Mouse (Mus musculus): Measurements from ENCODE around the gene Scgb1a1. TPM values are rescaled to one million over a fixed set of nuclear protein-coding genes. Genes with fewer than 3 reads are reported as not detected.
"Not testable (repeated sequence)": the region's sequence is repeated elsewhere in the genome, so short reads cannot be mapped to it uniquely, and the experiment has no call there.

The Scgb1a1 gene
- total RNA-seq, 2 experiments from 2014 or later = not detected

- ATAC-seq (replicated peaks; ENCODE audit: low FRiP score, poor library complexity, severe bottlenecking) = no peak
Observed at GRCm38 (mm10) chr19:9071456-9072156, 16.2 kb downstream of the Scgb1a1 start.

GRCm38 (mm10) chr19:9070316-9070715 lies 17.4 kb downstream of the Scgb1a1 start:
- no peak for ATAC-seq (replicated peaks; ENCODE audit: low FRiP score, poor library complexity, severe bottlenecking)

GRCm38 (mm10) chr19:9069687-9070307 lies 18.0 kb downstream of the Scgb1a1 start:
- no peak for ATAC-seq (replicated peaks; ENCODE audit: low FRiP score, poor library complexity, severe bottlenecking)

- ATAC-seq (replicated peaks; ENCODE audit: low FRiP score, poor library complexity, severe bottlenecking) = no peak
Observed at GRCm38 (mm10) chr19:9067292-9067691, 20.5 kb downstream of the Scgb1a1 start.

- no peak for ATAC-seq (replicated peaks; ENCODE audit: low FRiP score, poor library complexity, severe bottlenecking)
Observed at GRCm38 (mm10) chr19:9065621-9066561, 21.9 kb downstream of the Scgb1a1 start.

GRCm38 (mm10) chr19:9063831-9064230 lies 23.9 kb downstream of the Scgb1a1 start:
- ATAC-seq (replicated peaks; ENCODE audit: low FRiP score, poor library complexity, severe bottlenecking) = no peak

- no peak for ATAC-seq (replicated peaks; ENCODE audit: low FRiP score, poor library complexity, severe bottlenecking)
Observed at GRCm38 (mm10) chr19:9062822-9063221, 24.9 kb downstream of the Scgb1a1 start.

GRCm38 (mm10) chr19:9061221-9061893 lies 26.4 kb downstream of the Scgb1a1 start:
- ATAC-seq (replicated peaks; ENCODE audit: low FRiP score, poor library complexity, severe bottlenecking) = no peak

- ATAC-seq (replicated peaks; ENCODE audit: low FRiP score, poor library complexity, severe bottlenecking) = no peak
Observed at GRCm38 (mm10) chr19:9060103-9060502, 27.7 kb downstream of the Scgb1a1 start.

- ATAC-seq (replicated peaks; ENCODE audit: low FRiP score, poor library complexity, severe bottlenecking) = no peak
Observed at GRCm38 (mm10) chr19:9059391-9059790, 28.4 kb downstream of the Scgb1a1 start.

GRCm38 (mm10) chr19:9058944-9059343 lies 28.8 kb downstream of the Scgb1a1 start:
- ATAC-seq (replicated peaks; ENCODE audit: low FRiP score, poor library complexity, severe bottlenecking) = 0 out of 2 replicates have a peak, but pooled peaks have one; percentile 15

- ATAC-seq (replicated peaks; ENCODE audit: low FRiP score, poor library complexity, severe bottlenecking) = no peak
Observed at GRCm38 (mm10) chr19:9058331-9058884, 29.4 kb downstream of the Scgb1a1 start.

- ATAC-seq (replicated peaks; ENCODE audit: low FRiP score, poor library complexity, severe bottlenecking) = no peak
Observed at GRCm38 (mm10) chr19:9057679-9058078, 30.1 kb downstream of the Scgb1a1 start.

GRCm38 (mm10) chr19:9055703-9056355 lies 31.9 kb downstream of the Scgb1a1 start:
- no peak for ATAC-seq (replicated peaks; ENCODE audit: low FRiP score, poor library complexity, severe bottlenecking)

- ATAC-seq (replicated peaks; ENCODE audit: low FRiP score, poor library complexity, severe bottlenecking) = no peak
Observed at GRCm38 (mm10) chr19:9055153-9055552, 32.6 kb downstream of the Scgb1a1 start.

- ATAC-seq (replicated peaks; ENCODE audit: low FRiP score, poor library complexity, severe bottlenecking) = no peak
Observed at GRCm38 (mm10) chr19:9052803-9053431, 34.8 kb downstream of the Scgb1a1 start.

GRCm38 (mm10) chr19:9051985-9052384 lies 35.8 kb downstream of the Scgb1a1 start:
- ATAC-seq (replicated peaks; ENCODE audit: low FRiP score, poor library complexity, severe bottlenecking) = not testable (repeated sequence)

Data from erythroblast, adult 5-6 weeks (primary cell).